Mouse (Mus musculus): ENCODE measurements around the gene Orc4.
A peak's percentile ranks its signal among the peaks of the same experiment; 100 is the strongest.
"Not testable (repeated sequence)": the region's sequence is repeated elsewhere in the genome, so short reads cannot be mapped to it uniquely, and the experiment has no call there.

The Orc4 gene

DNA sequence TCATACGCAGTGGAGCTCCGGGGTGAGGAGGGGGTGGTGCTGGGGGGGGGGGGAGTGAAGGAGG, at the start of gene Orc4:
Gene Orc4, minus strand, starts transcription at position 26 of the 64 bp plus-strand sequence.
- no peak for DNase-seq (ENCODE audit: extremely low spot score)

DNA sequence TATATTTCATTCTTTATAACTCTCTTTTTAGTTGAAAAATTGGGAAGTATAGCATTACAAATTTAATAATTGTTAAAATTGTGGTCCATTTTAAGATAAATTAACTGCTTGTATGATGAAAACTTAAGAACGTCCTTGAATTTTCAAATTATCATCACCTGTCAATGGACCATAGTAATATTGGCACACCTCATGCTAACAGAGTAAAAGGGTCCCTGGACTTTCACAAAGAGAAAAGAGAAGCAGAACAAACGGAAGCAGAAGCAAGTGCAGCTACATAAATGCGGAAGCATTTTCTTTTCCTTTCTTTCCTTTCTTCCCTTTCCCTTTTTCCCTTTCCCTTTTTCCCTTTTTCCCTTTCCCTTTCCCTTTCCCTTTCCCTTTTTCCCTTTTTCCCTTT, 40.2 kb upstream of the Orc4 start:
- DNase-seq (ENCODE audit: extremely low spot score): no peak

DNA sequence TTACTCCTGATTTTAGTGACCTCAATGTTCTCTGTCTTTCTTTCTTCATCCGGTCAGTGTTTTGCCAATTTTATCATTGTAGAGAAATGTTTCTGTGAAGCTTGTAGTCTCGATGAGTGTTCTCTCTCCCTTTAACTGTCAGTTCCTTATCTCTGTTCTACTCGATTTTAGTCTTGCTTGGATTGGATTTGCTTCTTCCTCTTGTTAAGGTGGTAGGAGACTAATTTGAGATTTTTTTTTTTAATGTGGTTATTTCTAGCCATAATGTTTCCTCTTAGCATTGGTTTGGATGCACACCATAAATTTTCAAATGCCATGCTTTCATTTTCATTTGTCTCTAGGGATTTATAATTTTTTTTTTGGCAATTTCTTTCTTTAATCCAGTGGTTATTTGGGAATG, 28.8 kb upstream of the Orc4 start:
- DNase-seq (ENCODE audit: extremely low spot score): no peak

DNA sequence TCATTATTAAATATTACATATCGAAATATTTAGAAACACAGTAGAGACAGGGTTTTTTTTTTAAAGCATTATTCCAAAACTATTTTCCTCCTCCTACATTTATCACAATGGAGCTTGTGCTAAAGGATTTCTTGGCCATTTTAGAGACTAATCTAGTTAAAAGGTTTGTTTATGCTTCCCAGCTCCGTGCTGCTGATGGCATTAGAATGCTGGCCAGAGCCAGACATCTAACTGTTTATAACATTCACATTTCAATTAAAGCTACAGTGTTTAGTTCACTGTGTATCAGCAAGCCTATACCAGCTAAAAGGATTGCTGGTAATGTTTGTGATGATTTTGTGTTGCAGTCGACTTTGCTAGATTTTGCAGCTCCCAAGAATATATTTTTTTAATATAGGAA, 6.5 kb upstream of the Orc4 start:
- DNase-seq (ENCODE audit: extremely low spot score): no peak

DNA sequence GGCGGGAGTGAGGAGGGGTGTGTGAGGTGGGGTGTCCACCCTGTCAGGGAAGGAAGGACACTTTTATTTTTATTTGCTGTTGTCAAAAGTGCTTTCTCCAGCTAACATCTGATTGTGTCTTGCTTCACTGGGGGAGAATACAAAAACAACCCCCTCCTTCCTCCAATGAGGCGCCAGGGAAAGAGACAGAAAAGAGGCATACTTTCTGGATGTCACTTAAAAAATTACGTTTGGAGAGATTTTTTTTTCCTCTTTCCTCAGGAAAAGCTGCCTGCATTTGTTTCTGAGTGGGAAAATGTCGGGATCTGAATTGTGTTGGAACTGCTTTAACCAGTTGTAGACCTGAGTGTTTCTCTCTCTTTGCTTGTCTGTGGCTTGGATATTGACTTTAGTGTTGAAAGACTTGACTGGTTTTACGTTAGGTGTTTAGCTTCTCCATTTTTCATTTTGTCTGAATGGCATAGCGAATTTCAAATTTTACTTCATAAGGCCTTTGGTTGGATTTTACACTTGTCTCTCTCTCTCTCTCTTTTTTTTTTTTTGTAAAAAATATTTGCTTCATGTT, 321 bp upstream of the Orc4 start:
- DNase-seq (ENCODE audit: extremely low spot score): no peak

DNA sequence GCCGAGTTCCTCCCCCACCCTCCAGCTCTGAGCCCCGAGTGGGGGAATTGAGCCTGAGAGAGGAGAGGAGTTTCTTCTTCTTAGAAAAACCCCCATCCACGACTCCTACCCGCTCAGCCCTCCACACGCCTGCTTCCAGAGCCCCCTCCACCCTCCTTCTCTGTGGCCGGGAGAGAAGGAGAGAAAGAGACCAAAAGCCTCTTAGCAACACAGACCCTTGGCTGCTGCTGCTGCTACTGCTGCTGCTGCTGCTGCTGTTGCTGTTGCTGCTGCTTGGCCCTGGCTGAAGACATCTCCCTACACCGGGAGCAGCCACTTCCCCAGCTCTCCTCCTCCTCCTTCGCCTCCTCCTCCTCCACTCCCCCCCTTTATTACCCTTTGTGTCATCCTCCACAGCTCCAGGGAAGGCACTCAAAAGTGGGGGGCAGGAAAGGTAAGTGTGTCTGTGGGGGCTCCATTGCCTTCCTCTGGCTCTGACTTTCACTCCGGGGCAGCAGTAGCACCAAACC, 280 bp downstream of the Orc4 start:
- no peak for DNase-seq (ENCODE audit: extremely low spot score)

DNA sequence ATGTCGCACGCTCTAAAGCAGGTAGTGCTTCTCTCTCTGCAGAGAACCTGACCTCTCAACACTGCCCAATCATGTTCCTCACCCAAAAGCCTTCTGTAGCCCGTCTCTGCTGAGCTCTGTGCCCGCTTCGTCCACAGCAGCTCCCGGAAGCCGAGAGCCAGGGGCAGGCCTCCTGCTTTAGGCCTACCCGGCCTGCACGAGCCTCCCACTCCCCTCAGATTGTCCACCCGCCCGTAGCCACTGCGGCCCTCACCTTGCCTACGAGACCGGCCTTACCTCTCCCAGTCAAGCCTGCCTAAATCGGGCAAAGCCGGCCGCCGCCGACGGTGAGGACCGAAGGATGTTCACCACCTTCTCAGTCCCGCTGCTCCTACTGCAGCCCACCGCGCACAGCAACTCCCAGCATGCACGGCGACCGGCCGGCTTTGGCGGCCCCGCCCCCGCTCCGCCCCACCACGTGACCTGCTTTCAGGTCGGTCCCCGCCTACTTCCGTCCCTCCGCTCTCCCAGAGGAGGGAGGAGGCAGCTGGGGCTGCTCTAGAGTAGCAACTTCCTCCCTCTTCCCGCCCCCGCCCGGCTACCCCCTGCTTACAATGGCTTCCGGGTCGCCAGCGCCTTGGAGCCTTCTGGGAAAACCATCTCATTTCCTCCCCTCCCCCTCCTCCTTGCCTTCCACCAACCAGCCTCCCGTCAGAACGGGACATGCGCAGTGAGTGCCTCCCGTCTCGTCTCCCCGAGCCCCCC, 1.1 kb downstream of the Orc4 start, which contains the start of gene Mbd5:
Gene Mbd5, plus strand, starts transcription at position 668 of the 744 bp plus-strand sequence.
- DNase-seq (ENCODE audit: extremely low spot score): peak; percentile 98

DNA sequence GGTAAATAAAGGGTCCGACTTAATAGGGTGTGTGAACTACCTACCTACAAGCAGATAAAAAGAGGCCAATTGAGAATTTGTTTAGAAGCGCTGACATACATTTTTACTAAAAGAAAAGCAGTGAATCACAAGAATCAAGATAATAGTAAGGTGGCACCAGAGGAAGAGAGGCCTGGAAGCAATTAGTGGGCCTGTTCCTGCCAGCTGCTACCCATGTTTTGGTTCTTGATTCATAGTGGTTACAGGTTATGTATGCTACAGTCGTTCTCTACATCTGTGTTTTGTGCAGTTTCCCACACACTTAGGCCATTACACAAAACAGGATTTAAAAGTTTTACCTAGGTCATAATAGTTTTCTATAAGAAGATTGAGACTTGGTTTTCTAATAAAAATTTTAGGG, 2.3 kb downstream of the Orc4 start:
- DNase-seq (ENCODE audit: extremely low spot score): no peak

DNA sequence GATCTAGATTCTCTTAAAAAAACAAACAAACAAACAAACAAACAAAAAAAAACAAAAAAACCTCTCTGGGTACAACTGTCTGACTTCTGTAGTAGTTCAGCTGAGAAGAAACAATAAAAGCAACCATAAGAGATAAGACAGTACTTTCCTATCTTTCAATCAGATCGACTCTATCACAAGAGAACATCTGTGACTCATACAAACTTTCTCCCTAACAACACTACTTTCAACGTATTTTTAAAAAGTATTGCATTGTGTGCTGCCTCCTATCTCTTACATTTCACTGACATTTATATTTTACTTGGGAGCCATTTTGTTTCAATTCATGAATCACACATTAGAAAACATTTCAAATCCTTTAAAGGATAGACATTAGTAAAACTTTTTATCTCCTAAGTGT, 15.0 kb downstream of the Orc4 start:
- no peak for DNase-seq (ENCODE audit: extremely low spot score)

DNA sequence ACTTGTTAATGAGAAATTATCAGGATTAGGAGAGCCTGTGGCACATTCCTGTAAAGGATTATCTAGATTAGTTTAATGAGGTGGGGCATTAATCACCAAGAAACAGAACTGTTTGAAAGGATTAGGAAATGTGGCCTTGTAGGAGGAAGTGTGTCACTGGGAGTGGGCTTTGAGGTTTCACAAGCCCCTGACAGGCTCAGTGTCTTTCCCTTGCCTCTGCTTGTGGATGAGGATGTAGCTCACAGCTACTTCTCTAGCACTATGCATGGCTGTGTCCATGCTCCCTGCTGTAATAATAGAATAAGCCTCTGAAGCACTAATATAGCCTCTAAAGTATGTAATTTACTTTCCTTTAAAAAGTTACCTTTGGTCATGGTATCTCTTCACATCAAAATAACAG, 34.2 kb downstream of the Orc4 start:
- DNase-seq (ENCODE audit: extremely low spot score): no peak

DNA sequence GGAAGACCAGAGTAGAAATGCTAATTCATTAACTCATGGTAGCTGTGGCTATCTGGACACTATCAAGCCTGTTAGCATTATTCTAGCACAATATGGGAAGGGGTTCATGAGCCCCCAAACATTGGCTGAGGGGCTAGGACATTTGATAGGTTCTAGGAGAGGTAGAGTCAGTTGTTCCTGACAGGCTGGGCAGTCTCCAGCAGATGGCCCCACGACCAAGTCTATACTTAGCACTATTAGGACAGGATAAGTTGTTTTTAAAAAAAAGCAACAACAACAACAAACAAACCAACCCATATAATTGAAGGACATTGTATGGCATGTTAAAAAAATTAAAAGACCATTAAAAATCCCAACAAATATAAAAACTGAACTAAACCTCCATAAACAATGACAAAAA, 35.9 kb downstream of the Orc4 start:
- no peak for DNase-seq (ENCODE audit: extremely low spot score)

DNA sequence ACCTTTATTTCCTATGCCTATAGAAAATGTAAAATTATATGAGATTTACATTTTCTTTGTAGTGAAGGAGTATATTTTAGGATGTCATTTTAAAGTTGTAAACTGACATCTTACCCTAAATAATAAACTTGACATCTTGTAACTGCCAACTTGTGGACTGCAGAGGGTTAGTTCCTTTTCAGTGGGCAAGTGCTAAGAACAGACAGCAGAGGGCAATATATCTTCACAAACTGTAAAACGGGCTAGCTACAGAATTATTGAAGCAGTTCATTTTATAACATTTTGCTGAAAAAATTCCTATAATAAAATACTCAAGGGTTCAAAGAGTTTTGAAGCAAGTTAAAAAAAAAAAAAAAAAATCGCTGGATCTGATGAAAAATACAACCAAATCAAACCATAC, 41.2 kb downstream of the Orc4 start:
- DNase-seq (ENCODE audit: extremely low spot score): no peak

DNA sequence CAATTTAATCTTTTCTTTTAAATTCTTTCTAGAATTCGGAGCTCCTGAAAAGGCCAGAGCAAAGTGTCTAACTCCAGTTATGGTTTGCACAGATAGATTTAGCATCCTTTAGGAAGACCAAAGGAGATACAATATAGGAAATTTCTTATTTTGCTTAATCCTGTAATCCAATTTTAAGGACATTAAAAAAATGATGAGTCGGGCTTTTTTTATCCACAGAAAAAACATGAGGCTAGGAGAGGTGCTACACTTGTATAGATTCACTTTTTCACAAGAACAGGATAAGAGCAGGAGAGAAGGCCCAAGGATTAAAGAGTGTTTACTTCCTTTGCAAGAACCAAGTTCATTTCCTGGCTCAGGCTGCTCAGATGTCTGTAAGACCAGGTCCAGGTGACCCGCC, 54.9 kb downstream of the Orc4 start:
- no peak for DNase-seq (ENCODE audit: extremely low spot score)

DNA sequence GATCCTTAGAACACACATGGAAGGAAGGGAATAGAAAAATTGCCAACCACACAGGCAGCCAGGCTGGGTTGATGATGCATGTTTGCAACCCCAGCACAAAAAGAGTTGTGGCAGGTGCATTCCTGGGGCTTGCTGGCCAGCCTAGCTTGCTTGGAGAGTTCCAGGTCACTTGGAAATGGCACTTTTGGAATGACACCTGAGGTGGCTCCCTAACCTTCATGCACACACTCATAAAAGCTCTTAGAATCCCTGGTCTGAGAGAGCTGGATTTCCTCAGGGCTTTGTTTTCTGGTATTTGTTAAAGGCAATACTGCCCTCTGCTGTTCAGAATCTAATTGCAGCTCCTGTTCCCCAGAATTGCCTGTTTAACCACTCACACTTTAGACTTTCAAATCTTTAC, 64.1 kb downstream of the Orc4 start:
- DNase-seq (ENCODE audit: extremely low spot score): peak; percentile 61

DNA sequence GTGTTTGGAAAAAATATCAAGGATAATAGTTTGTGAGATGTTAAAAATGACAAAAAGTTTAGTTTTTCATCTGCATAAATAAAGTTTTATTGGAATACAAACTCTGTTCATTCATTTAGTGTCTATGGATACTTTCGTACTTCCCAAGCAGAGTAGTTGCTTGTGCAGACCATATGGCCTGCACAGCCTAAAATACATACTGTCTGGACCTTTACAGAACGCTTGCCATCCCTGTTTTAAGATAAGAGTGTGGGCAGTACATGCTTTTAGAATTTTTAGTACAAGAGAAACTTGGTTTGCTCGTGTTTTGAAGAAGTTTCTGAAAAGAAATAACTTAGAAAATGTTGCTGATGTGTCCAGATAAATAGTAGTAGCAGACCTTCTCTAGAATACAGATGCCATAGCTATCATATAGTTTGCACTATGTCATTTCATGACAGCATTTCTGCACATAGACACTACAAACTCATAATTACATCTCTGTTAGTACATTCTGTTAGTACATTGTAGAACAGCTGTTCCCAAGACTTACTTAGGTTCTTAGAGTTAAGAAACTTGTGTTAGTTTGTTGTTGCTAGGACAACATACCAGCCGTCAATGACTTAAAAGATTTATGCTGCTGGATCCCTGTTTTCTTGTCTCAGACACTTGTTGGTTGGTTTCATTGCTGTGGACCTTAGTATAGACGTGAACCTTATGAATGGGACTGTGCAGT, 81.7 kb downstream of the Orc4 start:
- DNase-seq (ENCODE audit: extremely low spot score): no peak

DNA sequence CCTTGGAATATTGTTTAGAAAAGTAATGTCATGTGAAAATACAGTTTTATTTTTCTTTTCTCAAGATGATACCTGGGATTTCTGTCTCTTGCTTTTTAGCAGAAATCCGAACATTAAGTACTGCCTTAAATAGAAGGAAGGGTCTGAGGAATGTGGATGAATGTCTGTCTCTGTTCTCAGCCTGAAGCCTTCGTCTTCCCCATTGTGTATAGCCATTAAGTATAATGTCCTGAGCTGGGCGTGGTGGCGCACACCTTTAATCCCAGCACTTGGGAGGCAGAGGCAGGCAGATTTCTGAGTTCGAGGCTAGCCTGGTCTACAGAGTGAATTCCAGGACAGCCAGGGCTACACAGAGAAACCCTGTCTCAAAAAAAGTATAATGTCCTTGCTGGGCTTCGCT, 84.5 kb downstream of the Orc4 start:
- not testable (repeated sequence) for DNase-seq (ENCODE audit: extremely low spot score)
